Mouse (Mus musculus) stomach, embryonic 16.5 days (tissue): ENCODE data around the gene Prr18. TPM values are rescaled to one million over a fixed set of nuclear protein-coding genes. Genes with fewer than 3 reads are reported as not detected.

ENCODE experiments used
- ATAC-seq: fragments of 200-750 bp; cut with Nextera tagmentation; 2 replicates; pipeline ENCODE4 v1.8.0; 2017; ENCODE audit warnings: moderate number of reproducible peaks, moderate TSS enrichment; ENCODE audit not compliant: insufficient read depth, low FRiP score
- H3K27ac ChIP-seq: fragments of 300-500 bp; sonication (generic); 2 replicates; pipeline ENCODE4 v1.5.1; 2014; ENCODE audit warnings: low read length
- H3K27me3 ChIP-seq: fragments of 300-500 bp; sonication (generic); 2 replicates; pipeline ENCODE4 v1.6.1; 2014; ENCODE audit warnings: low read length, control low read depth, mixed read lengths; ENCODE audit not compliant: control insufficient read depth, insufficient read depth
- H3K36me3 ChIP-seq: fragments of 300-500 bp; sonication (generic); 2 replicates; pipeline ENCODE4 v1.6.1; 2014; ENCODE audit warnings: low read length; ENCODE audit not compliant: control insufficient read depth, insufficient read depth
- H3K4me1 ChIP-seq: fragments of 300-500 bp; sonication (generic); 2 replicates; pipeline ENCODE4 v1.6.1; 2014; ENCODE audit warnings: low read length, control low read depth, mixed read lengths; ENCODE audit not compliant: control insufficient read depth, insufficient read depth
- H3K4me2 ChIP-seq: fragments of 300-500 bp; sonication (generic); 2 replicates; pipeline ENCODE4 v1.6.1; 2014; ENCODE audit warnings: low read depth, low read length, mixed read lengths
- H3K4me3 ChIP-seq: fragments of 300-500 bp; sonication (generic); replicated peaks from 2 replicates; pipeline ENCODE4 v1.5.1; 2014; ENCODE audit warnings: mild to moderate bottlenecking, low read length
- H3K9ac ChIP-seq: fragments of 300-500 bp; sonication (generic); 2 replicates; pipeline ENCODE4 v1.6.1; 2014; ENCODE audit warnings: low read length
- H3K9me3 ChIP-seq: fragments of 300-500 bp; sonication (generic); replicated peaks from 2 replicates; pipeline ENCODE4 v1.6.1; 2016; ENCODE audit warnings: low read length, control low read depth; ENCODE audit not compliant: control insufficient read depth
- WGBS: fragments of 180-500 bp; shearing (Covaris S2); extraction: QIAGEN DNeasy Blood & Tissue Kit; methylation state at CpG from one replicate; pipeline ENCODE4 v1.1.7; 2014; 5-methylcytosine and 5-hydroxymethylcytosine counted together
- polyA plus RNA-seq: library from polyadenylated mRNA; unstranded; fragments of >200 nt; fragmentation: Nextera tagmentation; extraction: Ambion mirVana; gene quantifications from 2 replicates; pipeline ENCODE4 v1.2.1, GENCODE M21; 2015

Prr18 gene
- polyA plus RNA-seq, 1 experiment from 2014 or later, result 0.15 TPM

DNA sequence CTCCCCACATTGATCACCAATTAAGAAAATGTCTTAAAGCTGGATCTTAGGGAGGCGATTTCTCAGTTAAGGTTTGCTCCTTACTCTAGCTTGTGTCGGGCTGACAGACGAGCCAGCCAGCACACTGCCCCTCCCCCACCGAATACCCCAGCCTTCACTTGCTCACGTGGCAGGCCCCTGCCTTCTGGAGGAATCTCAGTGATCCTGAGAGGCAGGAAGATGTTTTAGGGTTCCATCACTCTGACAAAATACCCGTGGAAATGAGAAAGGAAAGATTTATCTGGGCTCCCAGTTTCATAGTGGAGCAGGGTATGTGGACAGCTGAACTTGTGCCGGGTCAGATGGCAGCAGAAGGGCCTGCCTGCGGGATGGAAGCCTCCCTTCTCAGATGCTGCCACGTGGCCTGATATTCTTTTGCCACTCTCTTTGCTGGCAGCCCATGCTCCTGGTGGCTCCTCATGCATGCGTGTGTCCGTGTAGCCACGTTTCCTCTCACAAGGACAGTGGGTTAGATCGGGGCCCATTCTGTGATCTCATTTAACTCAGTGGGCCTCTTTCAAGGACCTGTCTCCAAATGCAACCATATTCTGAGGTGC lies 33.5 kb downstream of the Prr18 start:
- no peaks in the 10 kb centered on the region for H3K36me3 ChIP-seq
- H3K27me3 ChIP-seq, result no peaks in the 10 kb centered on the region
- ATAC-seq, result no peak
- no peak overlapping the region for H3K9ac ChIP-seq
- H3K9me3 ChIP-seq, result no peaks in the 10 kb centered on the region
- no peak overlapping the region for H3K4me3 ChIP-seq
- H3K27ac ChIP-seq, result no peak overlapping the region
- H3K4me1 ChIP-seq, result peaks cover 15% of the 10 kb centered on the region; the same call in 1 of the 2 replicates
- WGBS, result 42% methylated on average over 13 of the region's 13 CpGs
- H3K4me2 ChIP-seq, result no peak overlapping the region

DNA sequence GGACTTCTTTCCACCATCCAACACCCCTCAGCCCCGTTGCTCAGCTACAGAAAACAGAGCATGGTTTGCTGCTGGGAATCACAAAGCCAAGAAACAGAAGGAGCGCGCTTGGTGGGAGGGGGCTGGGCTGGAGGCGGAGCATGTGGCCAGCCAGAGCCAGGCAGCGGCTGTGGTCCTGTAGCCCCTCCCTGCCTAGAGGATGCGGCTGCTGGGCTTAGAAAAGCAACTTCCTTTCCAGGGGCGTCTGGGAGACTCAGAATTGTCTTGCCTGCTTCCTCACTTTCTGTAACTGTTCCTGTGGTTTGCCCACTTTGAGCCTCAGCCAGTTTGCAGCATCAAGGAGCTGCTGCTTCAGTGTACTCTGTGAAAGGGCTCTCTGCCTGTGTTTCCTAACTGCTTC lies 34.6 kb downstream of the Prr18 start:
- Histone ChIP-seq H3K9ac (peak overlapping the region; percentile 19; the same call in 1 of the 2 replicates), H3K4me3 (peak overlapping the region; percentile 22), H3K9me3 (no peaks in the 10 kb centered on the region), H3K27me3 (no peaks in the 10 kb centered on the region), H3K4me2 (peak overlapping the region; percentile 47), H3K4me1 (peaks cover 15% of the 10 kb centered on the region; the same call in 1 of the 2 replicates), H3K27ac (peak overlapping the region; percentile 60), H3K36me3 (no peaks in the 10 kb centered on the region)
- peak; percentile 75; the same call in 1 of the 2 replicates for ATAC-seq
- WGBS, result 0% methylated on average over 7 of the region's 7 CpGs

DNA sequence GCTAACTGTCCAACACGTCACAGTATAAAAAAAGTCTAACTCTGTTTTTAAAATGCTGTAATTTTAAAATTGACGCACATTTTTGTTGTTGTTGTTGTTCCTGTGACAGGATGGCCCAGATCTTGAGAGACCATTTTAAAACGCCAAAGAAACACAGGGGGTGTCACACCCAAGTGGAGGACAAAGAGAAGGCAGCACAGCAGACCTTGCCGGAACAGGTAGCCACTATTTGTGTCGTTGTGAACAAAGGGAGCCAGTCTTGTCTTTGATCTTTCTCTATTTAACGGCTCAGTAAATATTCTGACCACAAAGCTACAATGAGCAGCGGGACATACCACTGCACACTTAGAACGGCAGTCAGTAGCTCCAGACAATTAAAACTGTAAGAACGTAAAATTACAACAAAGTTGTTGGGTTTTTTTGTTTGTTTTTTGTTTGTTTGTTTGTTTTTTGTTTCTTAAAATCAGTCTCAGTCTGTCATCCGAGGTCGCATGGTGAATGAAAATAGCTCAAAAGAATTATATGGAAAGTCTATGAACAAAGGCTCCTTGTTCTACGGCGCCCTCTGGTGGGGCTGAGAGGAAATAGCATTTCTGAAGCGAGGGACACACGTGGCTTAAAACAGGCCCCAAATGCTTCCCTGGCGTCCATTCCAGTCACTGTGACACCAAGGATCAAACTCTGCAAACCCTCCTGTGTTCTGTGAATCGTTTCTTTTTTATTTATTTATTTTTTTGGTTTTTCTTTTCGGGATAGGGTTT lies 35.2 kb downstream of the Prr18 start:
- H3K27me3 ChIP-seq, result no peaks in the 10 kb centered on the region
- H3K4me3 ChIP-seq, result peak overlapping the region; percentile 22
- H3K9me3 ChIP-seq, result no peaks in the 10 kb centered on the region
- peak overlapping the region; percentile 47 for H3K4me2 ChIP-seq
- H3K27ac ChIP-seq, result peak overlapping the region; percentile 60
- H3K9ac ChIP-seq, result peak overlapping the region; percentile 19; the same call in 1 of the 2 replicates
- peaks cover 14% of the 10 kb centered on the region; the same call in 1 of the 2 replicates for H3K4me1 ChIP-seq
- H3K36me3 ChIP-seq, result no peaks in the 10 kb centered on the region
- 2% methylated on average over 18 of the region's 18 CpGs for WGBS
- ATAC-seq, result peak; percentile 44; the same call in 1 of the 2 replicates

DNA sequence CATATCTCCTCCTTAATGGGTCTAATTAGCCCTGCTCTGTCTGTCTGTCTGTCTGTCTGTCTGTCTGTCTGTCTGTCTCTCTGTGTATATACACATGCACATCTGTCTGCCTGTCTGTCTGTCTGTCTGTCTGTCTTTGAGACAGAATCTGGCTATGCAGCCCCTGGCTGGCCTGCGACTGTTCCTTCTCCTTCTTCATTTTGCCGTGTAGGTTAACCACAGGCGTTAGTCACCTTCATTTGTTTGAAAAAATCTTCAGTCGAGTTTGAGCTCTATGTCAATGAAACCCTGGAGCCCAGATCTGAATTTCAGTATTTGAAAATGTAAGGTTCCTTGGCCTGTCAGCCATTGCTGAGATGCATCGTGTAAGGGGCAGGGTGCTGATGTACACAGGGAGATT lies 40.0 kb downstream of the Prr18 start:
- 51% methylated on average over 5 of the region's 5 CpGs for WGBS
- Histone ChIP-seq H3K9me3 (no peaks in the 10 kb centered on the region), H3K4me2 (no peak overlapping the region), H3K27me3 (no peaks in the 10 kb centered on the region), H3K27ac (no peak overlapping the region), H3K4me3 (no peak overlapping the region), H3K9ac (no peak overlapping the region), H3K4me1 (no peaks in the 10 kb centered on the region), H3K36me3 (no peaks in the 10 kb centered on the region)
- no peak for ATAC-seq

DNA sequence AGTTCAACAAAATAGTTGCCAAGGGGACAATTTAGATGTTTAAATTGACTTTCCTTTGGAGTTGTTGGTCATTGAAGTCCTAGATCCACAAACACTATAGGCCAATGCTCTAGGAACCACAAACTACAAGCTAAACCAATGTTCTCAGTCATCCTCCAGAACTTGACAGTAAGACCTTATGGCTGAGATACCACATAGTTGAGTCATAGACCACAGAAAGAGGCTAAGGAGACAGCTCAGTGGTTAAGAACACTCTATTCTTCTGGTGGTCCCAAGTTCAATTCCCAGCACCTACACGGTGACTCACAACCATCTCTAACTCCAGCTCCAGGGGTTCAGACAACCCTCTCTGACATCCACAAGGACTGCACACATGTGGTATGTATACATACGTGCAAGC lies 48.2 kb downstream of the Prr18 start:
- WGBS, result 95% methylated on average over 2 of the region's 2 CpGs
- no peaks in the 10 kb centered on the region for H3K9me3 ChIP-seq
- no peak overlapping the region for H3K4me2 ChIP-seq
- H3K4me3 ChIP-seq, result no peak overlapping the region
- no peak overlapping the region for H3K9ac ChIP-seq
- no peaks in the 10 kb centered on the region for H3K36me3 ChIP-seq
- H3K27me3 ChIP-seq, result peaks cover 24% of the 10 kb centered on the region
- no peak for ATAC-seq
- no peak overlapping the region for H3K27ac ChIP-seq
- H3K4me1 ChIP-seq, result no peaks in the 10 kb centered on the region

DNA sequence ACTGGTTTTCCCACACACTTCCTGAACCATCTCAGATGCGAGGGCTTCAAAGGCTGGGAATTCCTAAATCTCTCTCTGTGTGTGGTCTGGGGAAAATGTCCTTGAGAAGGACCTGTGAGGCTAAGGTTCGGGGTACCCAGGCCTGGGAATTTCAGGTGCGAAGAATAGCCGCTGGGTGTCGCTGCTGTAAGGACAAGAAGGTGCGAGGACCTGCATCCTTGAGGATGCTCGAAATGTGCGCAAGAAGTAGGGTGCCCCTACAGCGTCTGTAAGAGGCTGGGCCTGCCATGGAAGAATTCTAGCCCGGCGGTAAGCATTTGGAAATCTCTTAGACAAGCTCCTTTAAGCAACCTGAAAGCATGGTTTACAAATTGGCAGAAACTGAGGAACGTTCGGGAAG lies 51.2 kb downstream of the Prr18 start:
- Histone ChIP-seq H3K36me3 (no peaks in the 10 kb centered on the region), H3K27me3 (peaks cover 25% of the 10 kb centered on the region), H3K4me1 (no peaks in the 10 kb centered on the region), H3K9ac (no peak overlapping the region), H3K27ac (no peak overlapping the region), H3K4me2 (no peak overlapping the region), H3K9me3 (no peaks in the 10 kb centered on the region), H3K4me3 (no peak overlapping the region)
- WGBS, result 2% methylated on average over 13 of the region's 13 CpGs
- 0 out of 2 replicates have a peak, but pooled peaks have one; percentile 29 for ATAC-seq

DNA sequence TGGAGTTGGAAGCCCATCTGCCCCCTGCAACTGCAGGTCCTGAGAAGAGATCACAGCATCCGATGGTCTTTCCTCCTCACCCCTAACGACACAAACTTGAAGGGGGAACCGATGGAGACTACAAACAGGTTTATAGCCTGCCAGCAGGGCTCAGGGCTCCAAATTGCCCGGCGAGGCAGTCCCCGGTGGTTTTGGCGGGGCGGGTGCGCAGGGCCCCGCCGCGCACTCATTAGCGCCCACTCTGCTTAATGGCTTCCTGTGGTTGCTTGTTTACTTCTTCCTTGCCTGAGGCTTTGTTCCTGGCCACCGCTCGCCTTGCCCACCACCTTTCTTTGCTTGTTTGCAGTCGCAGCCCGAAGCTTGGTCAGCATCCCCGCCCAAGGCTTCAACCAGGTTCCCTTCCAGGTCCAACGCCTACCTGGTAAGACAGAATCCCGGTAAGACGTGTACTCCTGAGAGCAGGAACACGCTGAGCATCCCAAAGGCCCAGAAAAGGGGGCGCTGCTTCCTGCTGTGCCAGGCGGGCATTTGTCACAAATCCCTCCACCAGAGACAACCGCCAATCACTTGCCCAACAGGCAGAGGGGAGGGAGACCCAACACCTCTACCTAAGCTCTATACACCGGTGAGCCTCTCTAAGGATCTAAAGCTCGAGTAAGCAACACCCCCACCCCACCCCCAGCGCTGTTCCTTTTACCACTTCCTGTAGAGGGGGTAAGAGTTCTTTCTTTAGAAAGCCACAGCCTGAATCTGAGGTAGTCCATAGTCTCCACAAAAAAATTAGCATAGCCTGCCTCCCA lies 51.9 kb downstream of the Prr18 start:
- 0 out of 2 replicates have a peak overlapping the region, but pooled peaks have one; percentile 9 for H3K4me3 ChIP-seq
- peak overlapping the region; percentile 20; the same call in 1 of the 2 replicates for H3K4me2 ChIP-seq
- ATAC-seq, result no peak
- no peak overlapping the region for H3K9ac ChIP-seq
- peaks cover 25% of the 10 kb centered on the region for H3K27me3 ChIP-seq
- H3K9me3 ChIP-seq, result no peaks in the 10 kb centered on the region
- WGBS, result 2% methylated on average over 28 of the region's 28 CpGs
- H3K4me1 ChIP-seq, result no peaks in the 10 kb centered on the region
- H3K36me3 ChIP-seq, result no peaks in the 10 kb centered on the region
- no peak overlapping the region for H3K27ac ChIP-seq

DNA sequence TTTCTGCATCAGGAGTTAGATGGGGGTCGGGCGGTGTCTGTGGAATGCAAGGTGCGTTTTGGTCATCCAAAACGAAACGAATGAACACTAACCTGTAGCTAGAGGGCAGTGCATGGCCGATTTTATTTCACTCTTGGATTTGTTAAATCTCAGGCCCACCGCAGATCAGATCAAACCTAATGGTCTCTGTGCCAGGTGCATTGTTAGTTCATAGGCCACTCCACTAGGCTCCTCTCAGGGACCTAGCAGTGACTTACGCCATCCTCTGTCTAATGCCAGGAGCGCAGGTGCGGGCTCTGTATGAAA lies 52.5 kb downstream of the Prr18 start:
- Histone ChIP-seq H3K9me3 (no peaks in the 10 kb centered on the region), H3K36me3 (no peaks in the 10 kb centered on the region), H3K4me2 (no peak overlapping the region), H3K27me3 (peaks cover 25% of the 10 kb centered on the region), H3K9ac (no peak overlapping the region), H3K27ac (no peak overlapping the region), H3K4me1 (no peaks in the 10 kb centered on the region), H3K4me3 (0 out of 2 replicates have a peak overlapping the region, but pooled peaks have one; percentile 1)
- 6% methylated on average over 10 of the region's 10 CpGs for WGBS
- ATAC-seq, result no peak

DNA sequence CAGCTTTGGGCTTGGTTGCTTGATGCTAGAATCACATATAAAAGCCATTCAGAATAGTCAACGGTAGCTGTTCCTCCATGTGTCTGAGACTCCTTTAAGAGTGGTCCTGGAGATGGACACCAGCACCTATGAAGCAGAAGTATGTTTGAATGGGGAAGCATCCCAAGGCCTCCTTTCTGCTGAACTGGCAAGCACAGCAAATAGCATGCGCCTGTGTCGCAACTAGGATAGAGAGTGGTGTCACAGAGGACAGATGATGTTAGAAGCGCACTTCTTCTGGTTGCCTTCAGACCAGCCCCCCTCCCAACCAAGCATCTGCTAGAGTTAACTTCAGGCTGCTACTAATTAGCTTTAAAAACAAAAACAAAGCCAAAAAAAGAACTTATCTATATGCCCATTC lies 53.2 kb downstream of the Prr18 start:
- WGBS, result 70% methylated on average over 4 of the region's 4 CpGs
- no peak overlapping the region for H3K4me3 ChIP-seq
- H3K36me3 ChIP-seq, result no peaks in the 10 kb centered on the region
- no peak overlapping the region for H3K4me2 ChIP-seq
- H3K27ac ChIP-seq, result no peak overlapping the region
- H3K9me3 ChIP-seq, result no peaks in the 10 kb centered on the region
- no peak overlapping the region for H3K9ac ChIP-seq
- peaks cover 25% of the 10 kb centered on the region for H3K27me3 ChIP-seq
- no peak for ATAC-seq
- no peaks in the 10 kb centered on the region for H3K4me1 ChIP-seq
